Mouse (Mus musculus) embryonic facial prominence, embryonic 13.5 days (tissue): ENCODE data around the gene Ap4m1. TPM values are rescaled to one million over a fixed set of nuclear protein-coding genes. Genes with fewer than 3 reads are reported as not detected.

ENCODE experiments used
- microRNA counts: library from miRNA; unstranded; fragments of <30 nt; microRNA quantifications from one replicate; lab custom pipeline; 2016
- microRNA-seq: library from miRNA; unstranded; fragments of <30 nt; microRNA quantifications from one replicate; pipeline ENCODE4, GENCODE M21; 2016
- polyA plus RNA-seq: library from polyadenylated mRNA; unstranded; fragments of >200 nt; fragmentation: Nextera tagmentation; extraction: Ambion mirVana; gene quantifications from 2 replicates; pipeline ENCODE4 v1.2.1, GENCODE M21; 2015

Ap4m1 gene
- polyA plus RNA-seq, 1 experiment from 2014 or later = 37.5 TPM

MicroRNAs within 50 kb of the gene (microRNA counts, 519-probe panel; counts per million panel counts)
- microRNA mmu-miR-106b (lab: Ali Mortazavi, UCI) = 4,670 counts per million, percentile 93 among the panel's probes with 10 or more counts
- microRNA mmu-miR-25 (lab: Ali Mortazavi, UCI) = 5,547 counts per million, percentile 98 among the panel's probes with 10 or more counts
- microRNA mmu-miR-93 (lab: Ali Mortazavi, UCI) = 4,569 counts per million, percentile 92 among the panel's probes with 10 or more counts

Small RNA genes lying within 50 kb of the gene (microRNA-seq; reads per million reads assigned to microRNA genes)
- gene Mir106b = 10,901 reads per million, percentile 95 among the genes with 10 or more reads in this experiment
- 779 reads per million, percentile 75 among the genes with 10 or more reads in this experiment for gene Mir25
- gene Mir93 = 19,685 reads per million, percentile 97 among the genes with 10 or more reads in this experiment

Other genes with a start within 250 kb of the Ap4m1 start
- gene Gjc3, start 208.9 kb upstream of the Ap4m1 start, polyA plus RNA-seq = 0.46 and 0.52 TPM in 2 replicates
- 0.17 and 0.40 TPM in 2 replicates for gene Azgp1, start 190.5 kb upstream of the Ap4m1 start, polyA plus RNA-seq
- not detected in 2 replicates for gene Smok3a, start 150.7 kb upstream of the Ap4m1 start, polyA plus RNA-seq
- not detected in 2 replicates for gene Smok3b, start 150.6 kb upstream of the Ap4m1 start, polyA plus RNA-seq
- not detected in 2 replicates for gene Smok3c, start 118.8 kb upstream of the Ap4m1 start, polyA plus RNA-seq
- 21.6 and 23.3 TPM in 2 replicates for gene Zkscan1, start 86.9 kb upstream of the Ap4m1 start, polyA plus RNA-seq
- 70.7 and 71.3 TPM in 2 replicates for gene Zscan21, start 55.1 kb upstream of the Ap4m1 start, polyA plus RNA-seq
- gene Zfp113, start 16.3 kb upstream of the Ap4m1 start, polyA plus RNA-seq = 24.0 and 24.4 TPM in 2 replicates
- 308 and 342 TPM in 2 replicates for gene Cops6, start 10.9 kb upstream of the Ap4m1 start, polyA plus RNA-seq
- gene Mcm7, start 420 bp downstream of the Ap4m1 start, polyA plus RNA-seq = 191 and 201 TPM in 2 replicates
- gene Taf6, start 15.4 kb downstream of the Ap4m1 start, polyA plus RNA-seq = 94.2 and 101 TPM in 2 replicates
- 67.5 and 69.8 TPM in 2 replicates for gene Cnpy4, start 15.5 kb downstream of the Ap4m1 start, polyA plus RNA-seq
- 9.0 and 9.3 TPM in 2 replicates for gene Mblac1, start 22.3 kb downstream of the Ap4m1 start, polyA plus RNA-seq
- gene Nxpe5, start 53.9 kb downstream of the Ap4m1 start, polyA plus RNA-seq = not detected in 2 replicates
- gene Lamtor4, start 83.5 kb downstream of the Ap4m1 start, polyA plus RNA-seq = 61.2 and 63.5 TPM in 2 replicates
- gene BC037034, start 92.0 kb downstream of the Ap4m1 start, polyA plus RNA-seq = 5.8 and 9.0 TPM in 2 replicates
- gene Gal3st4, start 100.8 kb downstream of the Ap4m1 start, polyA plus RNA-seq = 3.7 and 4.2 TPM in 2 replicates
- 0.23 and 0.24 TPM in 2 replicates for gene Gm43720, start 108.0 kb downstream of the Ap4m1 start, polyA plus RNA-seq
- gene Gpc2, start 108.0 kb downstream of the Ap4m1 start, polyA plus RNA-seq = 47.6 and 49.1 TPM in 2 replicates
- gene Stag3, start 108.2 kb downstream of the Ap4m1 start, polyA plus RNA-seq = 6.2 and 6.9 TPM in 2 replicates
- not detected in 2 replicates for gene Pvrig, start 170.0 kb downstream of the Ap4m1 start, polyA plus RNA-seq